In the genomic region with DNA sequence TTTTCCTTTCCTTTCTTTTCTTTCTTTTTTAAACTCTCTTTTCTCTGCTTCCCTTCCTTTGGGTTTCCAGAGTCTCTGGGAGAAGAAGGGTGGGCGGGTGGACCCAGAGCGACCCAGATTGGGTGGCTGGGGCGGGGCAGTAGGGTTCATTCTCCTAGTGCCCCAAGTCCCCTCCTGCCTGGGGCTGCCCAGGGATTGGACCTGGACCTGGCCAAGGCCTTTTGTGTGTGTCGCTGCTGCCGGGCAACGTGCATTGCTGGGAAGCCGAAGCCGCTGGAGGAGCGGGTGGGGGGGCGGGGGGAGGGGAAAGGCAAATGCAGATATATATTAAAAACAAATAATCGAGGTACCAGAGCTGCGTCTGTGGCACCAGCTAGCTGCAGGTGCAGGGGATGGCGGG, we compare ENCODE assay signal across 10 mouse cellular contexts. TPM values are rescaled to one million over a fixed set of nuclear protein-coding genes. Genes with fewer than 3 reads are reported as not detected.
DNase-seq lines count a peak whose midpoint lies in the region; ATAC-seq and TF ChIP-seq lines count a peak whose summit lies in the region.
"Had no signal": no experiment of that assay in that cellular context is flagged by ENCODE, and none has a peak within 500 bp of the region (broad histone marks: within the 10 kb centered on the region; RNA-seq: fewer than 3 reads in every experiment).

No protein-coding gene starts in this region.

- no peak for TF ChIP-seq CTCF in heart, adult 2 months (IDR thresholded peaks at IDR 0.05)
- no peak for TF ChIP-seq CTCF in thymus, adult 2 months (IDR thresholded peaks at IDR 0.05; ENCODE audit: borderline replicate concordance, control insufficient read depth, extremely low read depth, insufficient read depth, low read length, poor library complexity)

- TF ChIP-seq EP300 in heart, adult 2 months (IDR thresholded peaks at IDR 0.05; ENCODE audit: insufficient read depth, low read depth, low read length), result no peak

- no peak for ATAC-seq in embryonic facial prominence, embryonic 13.5 days (ENCODE audit: insufficient number of reproducible peaks, insufficient read depth, low FRiP score, low TSS enrichment, low read depth)
- ATAC-seq in hindbrain, embryonic 14.5 days (ENCODE audit: low FRiP score), result no peak
- ATAC-seq in midbrain, embryonic 16.5 days, result no peak
- ATAC-seq in activated CD4-positive, CD25-positive, alpha-beta regulatory T cell, adult 4 months, result no peak

- intact Hi-C loops in heart, adult 2 months (cut with DNase I), result no loop called here

- no peak overlapping the region for H3K4me3 ChIP-seq in heart, adult 2 months
- peak overlapping the region; percentile 47 for H3K4me3 ChIP-seq in embryonic facial prominence, embryonic 13.5 days
- H3K4me3 ChIP-seq in hindbrain, embryonic 14.5 days (replicated peaks; ENCODE audit: low read length), result peak overlapping the region; percentile 30; the same call in 1 of the 2 replicates
- H3K4me3 ChIP-seq in midbrain, embryonic 16.5 days (ENCODE audit: low read depth, low read length), result no peak overlapping the region
- H3K4me3 ChIP-seq in thymus, adult 2 months (ENCODE audit: control insufficient read depth, insufficient read depth, low read length), result no peak overlapping the region
- H3K4me3 ChIP-seq: liver, embryonic 15.5 days had no signal

- DNase-seq in heart, adult 2 months, result peak; percentile 39 to 50
- no peak for DNase-seq in heart, adult 9 months (ENCODE audit: low spot score in 2 of 2)
- no peak for DNase-seq in hindbrain, embryonic 14.5 days (ENCODE audit: low spot score)
- DNase-seq in ovary, postnatal 10 days (ENCODE audit: low spot score), result no peak
- no peak for DNase-seq in thymus, adult 2 months

- H3K4me1 ChIP-seq in heart, adult 2 months (ENCODE audit: control insufficient read depth, insufficient read depth, low read length), result 0 out of 2 replicates have a peak, but pooled peaks cover 1% of the 10 kb centered on the region
- H3K4me1 ChIP-seq in embryonic facial prominence, embryonic 13.5 days, result peaks cover 24% of the 10 kb centered on the region
- H3K4me1 ChIP-seq in hindbrain, embryonic 14.5 days (replicated peaks; ENCODE audit: control insufficient read depth, insufficient read depth, low read length), result peaks cover 50% of the 10 kb centered on the region
- H3K4me1 ChIP-seq in midbrain, embryonic 16.5 days (ENCODE audit: control insufficient read depth, insufficient read depth, low read length), result peaks cover 46% of the 10 kb centered on the region
- peaks cover 3% of the 10 kb centered on the region; the same call in 1 of the 2 replicates for H3K4me1 ChIP-seq in thymus, adult 2 months (replicated peaks; ENCODE audit: control insufficient read depth, insufficient read depth, low read length)

- TF ChIP-seq POLR2A in heart, adult 2 months (IDR thresholded peaks at IDR 0.05; ENCODE audit: insufficient read depth, low read depth, low read length), result no peak
- no peak for TF ChIP-seq POLR2A in thymus, adult 2 months (IDR thresholded peaks at IDR 0.05; ENCODE audit: control insufficient read depth, extremely low read depth, insufficient read depth, low read length, poor library complexity)

- 15% methylated on average over 13 of the region's 13 CpGs for WGBS in heart, adult 2 months
- WGBS in embryonic facial prominence, embryonic 13.5 days, result 9% methylated on average over 13 of the region's 13 CpGs
- WGBS in hindbrain, embryonic 14.5 days, result 8% methylated on average over 13 of the region's 13 CpGs
- 6% methylated on average over 13 of the region's 13 CpGs for WGBS in midbrain, embryonic 16.5 days
- WGBS in thymus, adult 2 months, result 49% methylated on average over 13 of the region's 13 CpGs

- H3K4me2 ChIP-seq in embryonic facial prominence, embryonic 13.5 days, result peak overlapping the region; percentile 85
- peak overlapping the region; percentile 54 for H3K4me2 ChIP-seq in hindbrain, embryonic 14.5 days (replicated peaks)
- peak overlapping the region; percentile 33 for H3K4me2 ChIP-seq in midbrain, embryonic 16.5 days (ENCODE audit: low read length)

- no peak overlapping the region for H3K9ac ChIP-seq in heart, adult 2 months (ENCODE audit: low read depth, low read length)
- no peak overlapping the region for H3K9ac ChIP-seq in embryonic facial prominence, embryonic 13.5 days
- H3K9ac ChIP-seq in hindbrain, embryonic 14.5 days, result peak overlapping the region; percentile 66; the same call in 1 of the 2 replicates
- no peak overlapping the region for H3K9ac ChIP-seq in midbrain, embryonic 16.5 days (ENCODE audit: low read depth, low read length)
- H3K9ac ChIP-seq: liver, embryonic 15.5 days had no signal

- no peaks in the 10 kb centered on the region for H3K9me3 ChIP-seq in embryonic facial prominence, embryonic 13.5 days
- no peaks in the 10 kb centered on the region for H3K9me3 ChIP-seq in hindbrain, embryonic 14.5 days (ENCODE audit: control insufficient read depth, low read length)
- H3K9me3 ChIP-seq in midbrain, embryonic 16.5 days (replicated peaks; ENCODE audit: control insufficient read depth, low read length, poor library complexity, severe bottlenecking), result no peaks in the 10 kb centered on the region
- H3K9me3 ChIP-seq: liver, embryonic 15.5 days had no signal

- no peaks in the 10 kb centered on the region for H3K79me2 ChIP-seq in heart, adult 2 months (replicated peaks; ENCODE audit: control insufficient read depth, insufficient read depth, low read length)

- peaks cover 3% of the 10 kb centered on the region for H3K27me3 ChIP-seq in heart, adult 2 months (ENCODE audit: control insufficient read depth, insufficient read depth, low read length)
- H3K27me3 ChIP-seq in embryonic facial prominence, embryonic 13.5 days, result peaks cover 82% of the 10 kb centered on the region
- no peaks in the 10 kb centered on the region for H3K27me3 ChIP-seq in hindbrain, embryonic 14.5 days (ENCODE audit: control insufficient read depth, insufficient read depth, low read length)
- no peaks in the 10 kb centered on the region for H3K27me3 ChIP-seq in midbrain, embryonic 16.5 days (ENCODE audit: control insufficient read depth, insufficient read depth, low read depth, low read length)
- H3K27me3 ChIP-seq in thymus, adult 2 months (ENCODE audit: control insufficient read depth, insufficient read depth, low read length), result peaks cover 12% of the 10 kb centered on the region
- H3K27me3 ChIP-seq: CH12.LX had no signal

- peak overlapping the region; percentile 58; the same call in 1 of the 2 replicates for H3K27ac ChIP-seq in heart, adult 2 months
- no peak overlapping the region for H3K27ac ChIP-seq in embryonic facial prominence, embryonic 13.5 days
- peak overlapping the region; percentile 73 for H3K27ac ChIP-seq in hindbrain, embryonic 14.5 days
- H3K27ac ChIP-seq in midbrain, embryonic 16.5 days (ENCODE audit: low read length), result peak overlapping the region; percentile 50
- no peak overlapping the region for H3K27ac ChIP-seq in thymus, adult 2 months (ENCODE audit: control insufficient read depth, insufficient read depth, low read length)
- H3K27ac ChIP-seq: liver, embryonic 15.5 days had no signal

- no peaks in the 10 kb centered on the region for H3K36me3 ChIP-seq in heart, adult 2 months (ENCODE audit: control insufficient read depth, insufficient read depth, low read length)
- H3K36me3 ChIP-seq in embryonic facial prominence, embryonic 13.5 days, result no peaks in the 10 kb centered on the region
- peaks cover 2% of the 10 kb centered on the region for H3K36me3 ChIP-seq in hindbrain, embryonic 14.5 days (replicated peaks; ENCODE audit: control insufficient read depth, insufficient read depth)
- no peaks in the 10 kb centered on the region; the same call in 1 of the 2 replicates for H3K36me3 ChIP-seq in midbrain, embryonic 16.5 days (ENCODE audit: control insufficient read depth, insufficient read depth, low read length)
- no peaks in the 10 kb centered on the region for H3K36me3 ChIP-seq in thymus, adult 2 months (ENCODE audit: control insufficient read depth, insufficient read depth, low read length)
- H3K36me3 ChIP-seq: liver, embryonic 15.5 days had no signal

RNA-seq across cellular contexts. Expression of gene Slc22a12, which starts 10.2 kb away (rescaled TPM):
- not detected for total RNA-seq in heart, adult 2 months (2021)
- not detected in 2 replicates for polyA plus RNA-seq in heart, adult 2 months (2012; rRNA removed)
- not detected in 2 replicates for polyA plus RNA-seq in embryonic facial prominence, embryonic 13.5 days (2015; fragmentation: Nextera tagmentation; extraction: Ambion mirVana)
- not detected in 2 replicates for polyA plus RNA-seq in hindbrain, embryonic 14.5 days (2014; fragmentation: Nextera tagmentation; extraction: Ambion mirVana)
- 0.11 TPM in 1 of 2 replicates, not detected in the other for polyA plus RNA-seq in midbrain, embryonic 16.5 days (2015; fragmentation: Nextera tagmentation; extraction: Ambion mirVana)
- polyA plus RNA-seq in activated CD4-positive, CD25-positive, alpha-beta regulatory T cell, adult 4 months (2017; shearing (Covaris generic)), result not detected
- 0.19 and 0.74 TPM in 2 replicates for polyA plus RNA-seq in thymus, adult 2 months (2012; rRNA removed)
- polyA plus RNA-seq: liver, embryonic 15.5 days had no signal

Comparison
In these comparisons a context has a peak if more than half of its experiments do, and no peak if none do; other contexts are left out.
1. DNase-seq: peak in heart, adult 2 months (2 of 2); none in heart, adult 9 months (0 of 2), hindbrain, embryonic 14.5 days (single experiment), ovary, postnatal 10 days (single experiment) and thymus, adult 2 months (single experiment).
2. H3K27ac ChIP-seq: peak in heart, adult 2 months (single experiment), hindbrain, embryonic 14.5 days (single experiment) and midbrain, embryonic 16.5 days (single experiment); none in embryonic facial prominence, embryonic 13.5 days (single experiment) and thymus, adult 2 months (single experiment).
3. H3K4me3 ChIP-seq: peak in embryonic facial prominence, embryonic 13.5 days (single experiment) and hindbrain, embryonic 14.5 days (single experiment); none in heart, adult 2 months (single experiment), midbrain, embryonic 16.5 days (single experiment) and thymus, adult 2 months (single experiment).
4. H3K4me2 ChIP-seq: peak in every context shown above with its lines; median percentile 85 in embryonic facial prominence, embryonic 13.5 days; 54 in hindbrain, embryonic 14.5 days; 33 in midbrain, embryonic 16.5 days.